Mouse (Mus musculus) myocyte (in vitro differentiated cells): ENCODE results near the gene Fat3. TPM values are rescaled to one million over a fixed set of nuclear protein-coding genes. Genes with fewer than 3 reads are reported as not detected.

Experiments
- H3K27me3 ChIP-seq: one replicate; pipeline ENCODE4 v1.6.1; 2011; ENCODE audit not compliant: control insufficient read depth, insufficient read depth, insufficient read length
- H3K36me3 ChIP-seq: one replicate; pipeline ENCODE4 v1.6.1; 2011; ENCODE audit not compliant: control insufficient read depth, insufficient read depth
- H3K4me2 ChIP-seq: one replicate; pipeline ENCODE4 v1.6.1; 2011; ENCODE audit warnings: low read depth, control low read depth
- H3K4me3 ChIP-seq: one replicate; pipeline ENCODE4 v1.5.1; 2011; ENCODE audit warnings: mild to moderate bottlenecking, control low read depth, moderate library complexity
- H3K79me2 ChIP-seq: one replicate; pipeline ENCODE4 v1.6.1; 2011; ENCODE audit not compliant: control insufficient read depth, insufficient read depth
- H3ac ChIP-seq: one replicate; pipeline ENCODE4 v1.6.1; 2011; ENCODE audit not compliant: control insufficient read depth, insufficient read length
- CEBPB ChIP-seq: IDR thresholded peaks from 2 replicates; pipeline ENCODE4 v1.6.1; 2011; ENCODE audit warnings: mild to moderate bottlenecking, moderate library complexity; ENCODE audit not compliant: poor library complexity, insufficient read depth, severe bottlenecking
- E2F4 ChIP-seq: IDR thresholded peaks from one replicate; pipeline ENCODE4 v1.6.1; 2011; ENCODE audit warnings: mild to moderate bottlenecking, control low read depth, moderate library complexity; ENCODE audit not compliant: insufficient read depth
- MAX ChIP-seq: IDR thresholded peaks from one replicate; pipeline ENCODE4 v1.6.1; 2011; ENCODE audit warnings: low read depth, mild to moderate bottlenecking, control low read depth
- MYOD1 ChIP-seq, 3 experiments: IDR thresholded peaks; one replicate each; pipeline ENCODE4 v1.6.1; 2011; ENCODE audit warnings: control low read depth in 2 of 3, low read depth in 2 of 3, mild to moderate bottlenecking in 2 of 3, moderate library complexity in 1 of 3; ENCODE audit not compliant: insufficient read length in 2 of 3, control insufficient read depth in 1 of 3
- MYOG ChIP-seq, 3 experiments: IDR thresholded peaks; one replicate each; pipeline ENCODE4 v1.6.1; 2011; ENCODE audit warnings: control low read depth in 2 of 3, low read depth in 2 of 3, mild to moderate bottlenecking in 2 of 3; ENCODE audit not compliant: insufficient read length in 2 of 3, control insufficient read depth in 1 of 3, insufficient read depth in 1 of 3
- POLR2A ChIP-seq: IDR thresholded peaks from one replicate; pipeline ENCODE4 v1.6.1; 2011; ENCODE audit warnings: low read depth, mild to moderate bottlenecking, control low read depth, moderate library complexity; ENCODE audit not compliant: insufficient read length
- POLR2AphosphoS2 ChIP-seq: IDR thresholded peaks from one replicate; pipeline ENCODE4 v1.6.1; 2011; ENCODE audit warnings: low read depth, control low read depth; ENCODE audit not compliant: insufficient read length
- REST ChIP-seq: IDR thresholded peaks from one replicate; pipeline ENCODE4 v1.6.1; 2011; ENCODE audit warnings: mild to moderate bottlenecking, control low read depth, moderate library complexity; ENCODE audit not compliant: insufficient read depth, insufficient read length
- SRF ChIP-seq: IDR thresholded peaks from one replicate; pipeline ENCODE4 v1.6.1; 2011; ENCODE audit warnings: low read depth; ENCODE audit not compliant: control insufficient read depth, insufficient read length
- TCF12 ChIP-seq: IDR thresholded peaks from one replicate; pipeline ENCODE4 v1.6.1; 2011; ENCODE audit warnings: mild to moderate bottlenecking, control low read depth; ENCODE audit not compliant: poor library complexity, insufficient read depth, severe bottlenecking
- TCF3 ChIP-seq: IDR thresholded peaks from one replicate; pipeline ENCODE4 v1.6.1; 2011; ENCODE audit warnings: low read depth, control low read depth; ENCODE audit not compliant: insufficient read length
- USF1 ChIP-seq: IDR thresholded peaks from one replicate; pipeline ENCODE4 v1.6.1; 2011; ENCODE audit warnings: low read depth, mild to moderate bottlenecking, control low read depth, moderate library complexity
- polyA plus RNA-seq: library from polyadenylated mRNA; unstranded; fragments of >200 nt; fragmentation: generic; extraction: Trizol; gene quantifications from one replicate; pipeline ENCODE4 v1.2.1, GENCODE M21; 2012; ENCODE audit warnings: missing spikeins

Gene Fat3
- polyA plus RNA-seq, 1 experiment: not detected

GRCm38 (mm10) chr9:15909397-15910113, 591.5 kb downstream of the Fat3 start:
- H3K36me3 ChIP-seq: no peaks in the 10 kb centered on the region
- no peaks in the 10 kb centered on the region for H3K27me3 ChIP-seq
- H3K4me2 ChIP-seq: no peak overlapping the region
- no peak overlapping the region for H3ac ChIP-seq
- H3K79me2 ChIP-seq: no peaks in the 10 kb centered on the region
- TF ChIP-seq POLR2AphosphoS2 (no peak), REST (no peak), MYOG (IDR thresholded peaks at IDR 0.05; ENCODE audit: control insufficient read depth in 1 of 3, insufficient read depth in 1 of 3, insufficient read length in 2 of 3, low read depth in 2 of 3) (no peak), POLR2A (no peak)
- H3K4me3 ChIP-seq: no peak overlapping the region

- no peak overlapping the region for H3ac ChIP-seq
- no peaks in the 10 kb centered on the region for H3K36me3 ChIP-seq
- no peaks in the 10 kb centered on the region for H3K27me3 ChIP-seq
- no peak overlapping the region for H3K4me2 ChIP-seq
- TF ChIP-seq MYOG (IDR thresholded peaks at IDR 0.05; ENCODE audit: control insufficient read depth in 1 of 3, insufficient read depth in 1 of 3, insufficient read length in 2 of 3, low read depth in 2 of 3) (no peak), CEBPB (no peak), SRF (no peak)
- no peak overlapping the region for H3K4me3 ChIP-seq
- no peaks in the 10 kb centered on the region for H3K79me2 ChIP-seq
These were observed 596.9 kb downstream of the Fat3 start for GRCm38 (mm10) chr9:15903948-15904750.

- Histone ChIP-seq H3K27me3 (no peaks in the 10 kb centered on the region), H3K79me2 (no peaks in the 10 kb centered on the region), H3K4me3 (no peak overlapping the region), H3ac (no peak overlapping the region), H3K4me2 (no peak overlapping the region), H3K36me3 (no peaks in the 10 kb centered on the region)
- TF ChIP-seq POLR2AphosphoS2: no peak
- no peak for TF ChIP-seq MYOD1 (IDR thresholded peaks at IDR 0.05; ENCODE audit: control insufficient read depth in 1 of 3, insufficient read length in 2 of 3, low read depth in 2 of 3)
- TF ChIP-seq E2F4: no peak
These were observed 603.0 kb downstream of the Fat3 start for GRCm38 (mm10) chr9:15898112-15898511.

- H3K4me2 ChIP-seq: no peak overlapping the region
- H3K79me2 ChIP-seq: no peaks in the 10 kb centered on the region
- H3K27me3 ChIP-seq: no peaks in the 10 kb centered on the region
- no peak overlapping the region for H3K4me3 ChIP-seq
- no peak overlapping the region for H3ac ChIP-seq
- no peaks in the 10 kb centered on the region for H3K36me3 ChIP-seq
- TF ChIP-seq SRF: no peak
- TF ChIP-seq MYOD1 (IDR thresholded peaks at IDR 0.05; ENCODE audit: control insufficient read depth in 1 of 3, insufficient read length in 2 of 3, low read depth in 2 of 3): no peak
- TF ChIP-seq MAX: no peak
- TF ChIP-seq TCF3: no peak
- TF ChIP-seq USF1: no peak
- TF ChIP-seq TCF12: no peak
- TF ChIP-seq MYOG (IDR thresholded peaks at IDR 0.05; ENCODE audit: control insufficient read depth in 1 of 3, insufficient read depth in 1 of 3, insufficient read length in 2 of 3, low read depth in 2 of 3): no peak
- no peak for TF ChIP-seq POLR2AphosphoS2
- no peak for TF ChIP-seq REST
- no peak for TF ChIP-seq POLR2A
- no peak for TF ChIP-seq CEBPB
These were observed 614.3 kb downstream of the Fat3 start for GRCm38 (mm10) chr9:15886756-15887155.

- TF ChIP-seq POLR2AphosphoS2 (no peak), POLR2A (no peak), MYOD1 (IDR thresholded peaks at IDR 0.05; ENCODE audit: control insufficient read depth in 1 of 3, insufficient read length in 2 of 3, low read depth in 2 of 3) (no peak), TCF12 (no peak), SRF (no peak), E2F4 (no peak), TCF3 (no peak)
- H3K4me2 ChIP-seq: no peak overlapping the region
- H3K79me2 ChIP-seq: no peaks in the 10 kb centered on the region
- H3K36me3 ChIP-seq: no peaks in the 10 kb centered on the region
- no peak overlapping the region for H3K4me3 ChIP-seq
- no peaks in the 10 kb centered on the region for H3K27me3 ChIP-seq
- no peak overlapping the region for H3ac ChIP-seq
These were observed 620.3 kb downstream of the Fat3 start for GRCm38 (mm10) chr9:15880754-15881153.
